Mouse (Mus musculus) induced T-regulatory cell, adult 2 months (primary cell): ENCODE measurements around the gene 1110059E24Rik.
A peak's percentile ranks its signal among the peaks of the same experiment; 100 is the strongest.
"Not testable (repeated sequence)": the region's sequence is repeated elsewhere in the genome, so short reads cannot be mapped to it uniquely, and the experiment has no call there.

ENCODE experiments used
- DNase-seq: peaks from one replicate; pipeline ENCODE4 v3.0.0-alpha.2; 2012; ENCODE audit warnings: low read depth

Gene 1110059E24Rik

DNA sequence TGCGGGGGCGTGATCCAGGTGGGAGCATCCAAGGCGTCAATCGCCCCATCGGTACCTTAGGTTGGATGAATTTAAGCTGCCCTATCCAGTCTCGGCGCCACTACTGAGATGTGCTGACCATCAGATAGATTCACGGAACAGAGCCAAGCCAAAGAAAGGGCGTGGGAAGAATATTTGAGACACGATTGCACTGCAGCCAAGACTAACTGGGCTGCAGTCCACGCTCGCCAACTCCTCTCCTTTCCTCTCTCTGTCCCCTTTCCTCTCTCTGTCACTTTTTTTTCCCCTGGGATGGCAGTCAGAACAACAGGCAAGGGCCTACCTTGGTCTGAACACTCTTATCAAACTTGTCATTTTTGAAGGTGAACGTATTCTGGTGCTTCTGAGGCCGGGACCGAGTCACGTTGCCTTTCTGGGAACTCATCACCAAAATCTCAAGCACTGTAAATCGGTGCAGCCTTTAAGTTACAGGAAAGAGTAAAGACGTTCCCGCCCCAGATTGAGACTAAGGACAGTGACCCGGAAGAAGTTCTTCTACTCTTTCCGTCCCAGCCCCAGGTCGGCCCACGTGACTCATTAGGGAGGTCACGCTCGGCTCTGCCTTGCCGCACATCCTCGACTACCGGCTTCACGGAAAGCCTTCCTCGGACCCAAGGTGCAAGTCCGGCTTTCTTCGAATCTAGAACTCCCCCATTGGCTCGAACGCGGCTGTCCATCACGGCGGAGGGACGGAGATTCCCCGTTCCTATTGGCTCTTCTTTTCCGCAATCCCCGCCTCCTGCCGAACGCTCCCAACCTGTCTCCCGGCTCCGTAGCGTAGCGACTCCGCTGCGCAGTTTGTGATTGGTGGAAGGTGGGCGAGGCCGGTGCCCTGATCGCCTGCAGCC lies at the start of gene 1110059E24Rik:
Gene 1110059E24Rik (minus strand): TSS at position 692 of the 887 bp plus-strand sequence.
- DNase-seq, result peak; percentile 98

DNA sequence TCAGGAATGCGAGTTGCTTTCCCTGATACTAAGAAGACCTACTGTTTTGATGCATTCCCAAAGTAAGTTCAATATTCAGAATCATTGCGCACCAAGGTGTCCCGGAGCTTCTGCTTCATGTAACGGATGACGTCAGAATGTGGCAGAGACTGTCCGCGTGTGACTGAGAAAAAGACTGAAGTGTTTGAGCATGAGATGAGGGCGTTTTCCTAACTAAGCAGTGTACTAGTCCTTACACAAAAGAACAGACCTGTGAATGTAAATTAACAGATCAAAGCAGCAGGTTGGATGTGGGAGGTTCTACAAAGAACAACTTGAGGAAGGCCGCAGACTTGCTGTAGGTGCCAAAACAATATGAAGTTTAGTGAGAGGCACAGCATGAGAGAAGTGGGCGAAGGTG lies 28.2 kb upstream of the 1110059E24Rik start:
- no peak for DNase-seq

DNA sequence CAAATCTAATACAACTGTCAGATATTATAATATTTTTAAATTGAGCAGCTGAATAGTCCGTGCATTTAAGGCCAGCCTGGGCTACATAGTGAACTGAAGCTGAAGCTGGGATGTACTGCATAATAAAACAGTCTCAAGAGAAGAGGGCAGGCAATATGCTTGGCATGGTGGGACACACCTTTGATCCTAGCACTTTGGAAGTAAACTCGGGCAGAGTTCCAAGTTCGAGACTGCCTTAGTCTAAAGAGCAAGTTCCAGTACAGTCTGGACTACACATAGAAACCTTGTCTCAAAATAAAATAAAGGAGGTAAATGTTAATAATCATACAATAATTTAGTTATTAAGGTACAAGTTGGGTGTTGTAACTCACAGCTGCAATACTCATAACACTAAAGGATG lies 27.3 kb upstream of the 1110059E24Rik start:
- DNase-seq, result no peak

DNA sequence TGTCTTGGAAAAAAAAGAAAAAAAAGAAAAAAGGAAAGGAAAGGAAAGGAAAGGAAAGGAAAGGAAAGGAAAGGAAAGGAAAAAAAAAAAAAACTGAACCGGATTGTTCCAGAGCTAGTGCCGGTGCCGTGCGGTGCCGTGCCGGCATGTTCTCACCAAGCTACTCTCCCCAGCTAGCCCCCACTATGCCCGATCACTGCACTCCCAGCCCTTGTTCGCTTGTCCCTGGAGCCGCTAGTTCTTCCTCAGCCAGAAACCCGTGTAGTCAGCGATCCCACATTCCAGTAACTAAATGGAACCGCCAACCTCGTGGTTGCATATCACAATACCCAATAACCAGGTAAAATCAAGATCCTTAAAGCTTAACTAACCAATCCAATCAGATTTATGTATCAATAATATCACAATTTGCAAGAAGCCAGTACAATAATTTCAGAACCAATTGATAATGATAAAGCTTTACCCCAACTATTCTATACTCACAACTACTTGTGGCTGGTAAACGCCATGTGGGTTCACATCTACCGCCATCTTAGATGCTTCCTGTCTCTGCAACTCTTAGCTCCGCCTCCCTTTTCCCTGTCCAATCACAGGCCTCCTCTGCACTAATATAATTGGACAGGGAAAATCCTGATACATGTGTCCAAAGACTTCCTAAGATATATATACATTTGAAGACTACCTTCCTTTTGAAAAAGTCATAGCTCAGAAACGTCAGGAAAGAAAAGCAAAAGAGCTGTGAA lies 21.7 kb upstream of the 1110059E24Rik start:
- DNase-seq, result no peak

DNA sequence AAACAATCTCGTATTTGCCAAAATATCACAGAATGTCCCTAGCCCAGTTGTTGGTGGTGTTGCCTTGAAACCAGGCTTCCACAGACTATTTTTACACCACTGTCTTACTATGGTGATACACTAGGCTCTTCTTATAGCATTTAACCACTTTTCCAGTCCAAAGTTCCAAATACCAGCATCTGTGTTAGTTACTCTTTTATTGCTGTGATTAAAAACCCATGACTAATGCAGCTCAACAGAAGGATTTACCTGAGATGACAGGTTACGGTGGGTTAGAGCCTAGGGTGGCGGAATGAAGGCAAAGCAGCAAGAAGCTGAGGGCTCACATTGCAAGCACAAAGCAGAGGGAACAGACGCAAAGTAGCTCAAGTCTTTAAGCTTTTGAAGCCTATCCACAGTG lies 16.9 kb upstream of the 1110059E24Rik start:
- DNase-seq, result no peak

DNA sequence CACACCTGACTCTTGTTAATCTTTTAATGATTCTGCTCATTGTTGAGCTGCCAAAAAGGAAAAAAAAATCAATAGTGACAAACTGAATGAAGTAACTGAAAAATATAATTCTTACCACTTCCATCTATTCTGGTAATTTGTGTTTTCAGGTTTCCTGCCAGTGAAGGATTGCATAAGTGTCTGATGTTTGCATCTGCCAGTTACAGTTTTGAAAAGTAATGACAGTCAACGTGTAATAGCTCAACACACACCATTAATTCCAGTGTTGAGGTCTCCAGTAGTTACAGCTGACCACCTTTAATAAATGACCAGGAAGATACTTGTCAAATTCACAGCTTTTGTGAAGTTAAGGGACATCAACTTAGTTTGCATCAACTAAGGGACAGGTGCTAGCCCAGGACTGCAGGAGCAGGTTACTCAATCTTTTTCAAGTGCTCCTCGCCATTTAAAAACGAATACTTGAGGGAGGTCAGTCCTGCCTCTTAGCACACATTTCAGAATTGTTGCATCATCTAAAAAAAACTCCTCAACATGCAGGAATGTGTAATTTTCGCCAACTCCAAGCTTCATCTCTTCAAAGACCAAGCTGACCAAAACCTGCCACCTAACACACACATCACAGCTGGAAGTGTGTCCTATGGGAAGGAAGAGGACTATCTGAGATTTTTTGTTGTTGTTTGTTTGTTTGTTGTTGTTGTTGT lies 11.1 kb upstream of the 1110059E24Rik start:
- no peak for DNase-seq

DNA sequence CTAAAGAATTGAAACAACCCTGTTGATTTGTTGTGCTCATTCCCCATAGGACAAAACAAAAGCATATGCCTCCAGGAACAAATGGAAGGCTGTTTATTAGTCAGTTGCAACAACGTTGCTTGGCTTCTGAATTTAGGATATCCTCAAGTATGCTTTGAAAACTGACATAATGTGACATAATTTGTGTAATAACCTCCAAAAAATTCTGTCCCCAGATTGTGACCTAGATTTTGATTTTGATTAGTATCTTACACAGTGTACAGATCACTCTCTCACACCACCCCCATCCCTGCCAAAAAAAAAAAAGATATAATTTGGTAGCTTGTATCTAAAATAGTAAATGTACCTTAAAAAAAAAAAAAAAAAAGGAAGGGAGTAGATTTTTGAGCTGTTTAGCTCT lies 8.0 kb upstream of the 1110059E24Rik start:
- DNase-seq, result no peak

DNA sequence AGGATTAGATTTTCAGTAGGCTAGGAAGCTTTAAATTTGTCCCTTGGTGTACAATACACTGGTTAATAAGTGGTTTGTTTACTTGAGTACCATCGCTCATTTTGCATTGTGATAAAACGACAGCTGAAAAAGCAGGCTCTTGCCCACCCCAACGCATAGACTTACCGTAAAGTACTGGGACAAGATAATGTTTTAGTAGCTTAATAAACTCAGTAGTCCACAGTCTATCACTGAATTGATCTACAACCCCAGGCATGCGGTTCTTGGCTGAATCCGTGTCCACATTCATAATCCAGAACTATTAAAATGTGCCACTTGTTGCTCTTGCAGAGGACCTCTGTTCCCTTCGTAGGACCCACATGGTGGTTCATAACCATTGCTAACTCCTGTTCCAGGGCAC lies 2.0 kb upstream of the 1110059E24Rik start:
- no peak for DNase-seq

DNA sequence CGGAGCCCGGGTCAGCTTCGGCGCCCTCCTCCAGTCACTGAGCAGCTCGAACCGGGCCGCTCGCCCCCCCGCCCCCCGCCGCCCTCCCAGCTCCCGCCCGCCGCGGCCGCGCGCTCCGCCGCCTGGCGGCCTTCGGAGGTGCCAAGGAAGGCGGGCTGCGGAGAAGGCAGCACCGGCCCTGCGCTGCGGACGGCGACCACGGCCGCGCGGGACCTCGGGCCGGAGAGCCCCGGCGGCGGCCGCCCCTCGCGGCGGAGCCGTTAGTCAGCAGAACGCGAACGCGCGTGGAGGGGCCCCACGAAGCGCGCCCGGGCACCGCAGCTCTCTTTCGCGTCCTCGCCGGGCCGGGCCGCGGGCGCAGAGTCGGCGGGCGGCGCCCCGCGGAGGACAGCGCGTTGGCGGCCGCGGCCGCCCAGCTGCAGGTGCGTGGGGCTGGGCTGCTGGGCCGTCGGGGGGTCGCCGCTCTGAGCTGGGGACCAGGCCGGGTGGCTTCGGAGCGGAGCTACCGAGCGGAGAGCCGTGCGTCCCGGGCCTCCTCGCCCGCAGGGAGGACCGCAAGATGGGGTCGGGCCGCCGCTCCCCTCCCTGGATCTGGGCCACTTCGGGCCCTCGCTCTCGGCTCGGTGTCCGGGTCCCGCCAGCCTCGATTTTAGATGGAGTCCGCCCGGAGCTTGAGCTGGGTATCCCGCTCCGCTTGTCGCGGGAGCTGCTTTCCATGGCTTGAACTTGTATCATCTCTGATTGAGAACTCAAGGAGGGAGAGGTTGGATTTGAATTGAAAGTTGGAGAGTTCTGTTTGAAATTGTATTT lies 601 bp upstream of the 1110059E24Rik start, which contains the start of gene Abhd17b:
Gene Abhd17b (plus strand): TSS at position 14 of the 810 bp plus-strand sequence.
- peak; percentile 52 for DNase-seq

DNA sequence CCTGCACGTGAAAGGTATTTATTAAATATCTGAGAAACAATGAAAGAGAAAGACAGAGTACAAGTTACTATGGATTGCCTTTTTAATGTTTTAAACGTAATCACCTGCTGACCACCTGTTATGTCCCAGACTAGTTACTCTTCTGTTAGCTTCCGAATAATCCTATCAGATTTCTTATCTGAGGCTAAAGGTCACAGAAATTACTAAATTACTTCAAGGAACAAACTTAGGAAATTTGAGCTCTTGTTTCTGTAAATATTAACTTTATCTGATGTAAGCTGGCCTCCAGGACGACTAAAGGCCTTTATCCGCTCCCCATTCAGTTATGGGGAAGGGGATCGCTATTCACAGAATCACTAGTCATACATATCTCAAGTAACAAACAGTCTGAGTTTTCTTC lies 1.1 kb downstream of the 1110059E24Rik start:
- no peak for DNase-seq

DNA sequence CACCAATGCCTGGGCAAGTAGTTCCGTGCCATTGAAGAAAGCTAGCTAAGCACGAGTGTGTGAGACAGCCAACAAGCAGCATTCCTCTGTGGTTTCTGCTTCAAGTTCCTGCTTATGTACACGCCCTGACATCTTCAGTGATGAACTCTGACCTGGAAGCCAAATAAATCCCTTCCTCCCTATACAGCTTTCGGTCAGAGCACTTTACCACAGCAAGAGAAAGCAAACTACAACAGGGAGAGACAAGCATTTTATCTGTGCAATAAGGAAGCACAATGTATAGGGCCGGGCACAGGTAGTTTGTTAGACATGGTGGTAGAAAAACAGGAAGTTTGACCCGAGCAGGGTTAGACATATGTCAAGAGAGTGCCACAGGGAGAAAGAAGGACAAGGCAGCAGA lies 6.6 kb downstream of the 1110059E24Rik start:
- peak; percentile 60 for DNase-seq

DNA sequence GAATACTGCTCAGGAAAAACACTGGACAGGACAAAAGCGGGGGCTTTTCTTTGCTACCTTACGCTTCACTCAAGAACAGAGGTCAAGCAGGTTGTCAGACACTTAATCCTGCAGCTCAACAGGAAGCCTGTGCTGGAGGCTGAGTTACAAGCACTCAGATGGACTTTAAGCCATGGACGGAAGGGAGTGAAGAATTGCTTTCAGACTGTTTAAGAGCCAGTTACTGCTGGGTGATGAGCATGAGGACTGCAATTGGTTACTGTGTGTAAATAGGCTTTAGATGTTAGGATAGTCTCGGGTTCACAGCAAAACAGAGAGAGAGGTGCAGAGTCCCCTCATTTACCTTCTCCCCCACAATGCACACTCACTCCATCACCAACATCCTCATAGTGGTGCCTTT lies 7.5 kb downstream of the 1110059E24Rik start:
- no peak for DNase-seq

DNA sequence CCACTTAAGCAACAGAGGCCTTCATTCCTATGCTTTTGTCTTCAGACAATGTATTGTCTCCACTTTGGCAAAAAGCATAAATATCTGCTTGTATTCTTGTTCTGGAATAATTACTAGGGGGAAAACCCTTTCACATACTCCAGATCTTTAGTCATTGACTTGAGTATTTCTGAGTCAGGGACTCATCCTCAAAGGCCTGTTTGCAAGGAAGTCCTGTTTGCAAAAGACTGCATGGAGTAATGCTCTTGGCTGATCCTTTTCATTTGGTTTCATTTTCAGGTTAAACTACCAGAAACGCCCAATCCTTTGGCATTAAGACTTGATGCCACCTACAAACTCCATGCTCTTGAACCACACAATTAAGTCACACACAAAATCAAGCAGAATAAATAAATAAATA lies 8.8 kb downstream of the 1110059E24Rik start:
- peak; percentile 39 for DNase-seq

DNA sequence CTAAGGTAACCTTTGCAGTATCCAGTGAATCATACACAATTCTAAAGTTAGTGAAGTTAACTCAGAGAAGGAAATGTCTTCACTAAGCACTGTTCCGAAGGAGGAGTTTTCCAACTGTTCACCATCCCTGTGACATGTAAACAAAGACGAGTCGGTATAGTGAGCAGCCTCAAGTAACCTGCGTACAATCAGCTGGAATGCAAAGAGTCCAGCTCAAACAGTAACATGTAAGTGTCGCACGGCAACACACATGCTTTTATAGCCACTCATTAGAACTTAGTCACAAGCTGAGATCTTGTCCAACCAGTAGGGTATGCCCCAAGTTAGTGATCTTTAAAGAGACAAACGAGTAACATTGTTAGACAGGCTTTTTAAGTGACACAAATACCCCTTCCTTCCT lies 15.1 kb downstream of the 1110059E24Rik start:
- DNase-seq, result no peak

DNA sequence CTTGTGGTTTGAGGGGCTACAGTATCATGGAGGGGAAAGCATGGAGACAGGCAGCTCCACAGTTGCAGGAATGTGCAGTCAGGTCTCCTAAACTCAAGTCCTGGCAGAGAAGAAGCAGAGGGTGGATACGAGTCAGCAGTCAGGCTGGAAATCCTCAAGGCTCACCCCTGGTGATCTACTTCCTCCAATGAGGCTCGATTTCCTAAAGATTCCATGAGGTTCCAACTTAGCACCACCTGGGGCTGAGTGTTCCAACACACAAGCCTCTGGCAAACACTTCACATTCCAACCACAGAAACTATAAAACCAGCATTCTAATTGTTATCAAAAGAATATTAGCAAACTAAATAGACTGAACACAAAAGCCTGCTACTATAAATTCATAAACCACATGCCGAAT lies 15.9 kb downstream of the 1110059E24Rik start:
- DNase-seq, result no peak

DNA sequence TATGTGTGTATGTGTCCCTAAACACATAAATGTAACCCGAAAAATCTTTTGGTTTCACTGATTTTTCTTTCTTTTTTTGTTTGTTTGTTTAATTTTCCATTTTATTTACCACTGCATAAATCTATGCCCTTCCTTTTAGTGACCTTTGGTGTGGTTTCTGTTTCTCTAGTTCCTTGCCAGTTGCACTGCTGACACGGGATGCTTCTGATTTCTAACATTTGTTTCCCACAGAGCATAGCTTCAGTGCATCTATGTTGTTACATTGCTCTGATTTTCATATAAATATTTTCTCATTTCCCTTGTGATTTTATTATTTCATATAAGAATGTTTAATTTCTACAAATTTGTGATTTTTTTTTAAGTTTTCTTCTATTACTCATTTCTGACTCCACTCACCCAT lies 17.4 kb downstream of the 1110059E24Rik start:
- DNase-seq, result no peak

DNA sequence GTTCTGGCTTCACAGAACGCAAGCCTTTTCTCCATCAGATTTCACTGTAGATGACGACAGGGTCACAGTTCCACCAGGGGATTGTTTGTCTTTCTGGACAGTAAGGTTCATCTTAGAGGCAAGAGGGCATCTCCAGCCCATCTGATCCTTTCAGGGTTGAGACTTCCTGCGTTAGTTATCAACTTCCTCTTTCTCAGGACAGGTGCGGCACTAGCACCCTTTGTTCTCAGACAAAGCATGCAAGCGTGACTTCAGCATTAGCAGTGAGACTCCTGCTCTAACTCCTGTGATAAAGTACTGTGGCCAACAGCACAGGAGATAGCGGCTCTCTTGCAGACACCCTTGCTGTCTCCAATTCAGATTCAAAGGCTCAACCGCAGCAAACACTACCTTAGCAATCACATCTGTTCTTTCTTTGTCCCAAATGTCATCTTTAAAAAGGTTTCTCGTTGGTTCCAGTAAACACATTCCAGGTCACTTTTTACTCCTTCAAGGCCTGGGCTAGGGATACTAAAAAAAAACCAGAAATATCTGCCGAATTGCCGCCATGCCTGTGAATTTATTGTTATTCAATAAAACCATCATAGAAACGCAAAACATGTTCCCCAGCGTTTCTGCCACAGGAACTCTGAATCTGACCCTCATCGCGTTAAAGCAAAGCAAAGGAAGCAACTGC lies 22.0 kb downstream of the 1110059E24Rik start:
- peak; percentile 61 for DNase-seq

DNA sequence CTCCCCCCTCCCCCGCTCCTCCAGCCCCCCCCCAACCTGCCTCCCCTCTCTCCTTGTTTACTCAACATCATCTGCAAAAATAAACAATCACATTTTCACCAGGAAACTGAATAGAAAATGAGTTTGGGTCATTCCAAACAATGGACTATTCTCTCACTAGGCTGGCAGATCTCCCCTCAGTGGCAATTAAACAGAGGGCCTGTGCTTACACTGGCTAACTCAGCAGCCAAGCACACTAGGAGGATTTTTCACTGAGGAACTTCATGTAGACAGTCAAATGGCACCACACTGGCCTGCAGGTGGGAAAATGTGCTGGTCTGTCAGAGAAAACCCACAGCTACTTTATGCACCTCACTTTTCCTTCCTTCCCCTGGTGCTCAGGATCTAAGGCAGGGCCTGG lies 23.3 kb downstream of the 1110059E24Rik start:
- no peak for DNase-seq

DNA sequence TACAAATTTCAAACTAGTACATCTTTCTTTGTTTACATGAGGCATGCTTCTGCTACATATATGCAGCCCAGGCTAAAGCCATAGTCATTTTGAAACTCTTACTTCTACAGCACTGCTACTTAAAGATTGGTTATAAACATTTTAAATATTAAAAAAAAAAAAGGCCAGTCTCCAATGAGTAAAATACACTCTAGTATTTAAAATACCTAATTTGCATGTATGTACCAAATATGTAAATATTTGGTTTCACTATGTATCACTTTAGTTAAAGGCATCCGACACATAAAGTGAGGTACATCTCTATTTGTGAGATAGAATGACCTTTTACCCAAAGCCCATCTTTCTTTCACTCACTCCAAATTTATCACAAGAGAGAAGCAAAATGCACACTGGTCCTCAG lies 23.7 kb downstream of the 1110059E24Rik start:
- peak; percentile 43 for DNase-seq

DNA sequence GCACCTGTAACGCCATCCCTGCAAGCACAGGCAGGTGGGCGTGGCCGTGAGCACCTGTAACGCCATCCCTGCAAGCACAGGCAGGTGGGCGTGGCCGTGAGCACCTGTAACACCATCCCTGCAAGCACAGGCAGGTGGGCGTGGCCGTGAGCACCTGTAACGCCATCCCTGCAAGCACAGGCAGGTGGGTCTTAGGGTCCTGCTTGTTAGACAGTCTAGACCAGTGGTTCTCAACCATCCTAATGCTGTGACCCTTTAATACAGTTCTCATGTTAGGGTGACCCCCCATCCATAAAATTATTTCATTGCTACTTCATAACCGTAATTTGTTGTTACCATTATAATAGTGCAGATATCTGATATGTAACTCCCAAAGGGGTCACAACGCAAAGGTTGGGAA lies 24.3 kb downstream of the 1110059E24Rik start:
- DNase-seq, result not testable (repeated sequence)
